17 mouse cellular contexts compared by ENCODE assay signal in the genomic region with DNA sequence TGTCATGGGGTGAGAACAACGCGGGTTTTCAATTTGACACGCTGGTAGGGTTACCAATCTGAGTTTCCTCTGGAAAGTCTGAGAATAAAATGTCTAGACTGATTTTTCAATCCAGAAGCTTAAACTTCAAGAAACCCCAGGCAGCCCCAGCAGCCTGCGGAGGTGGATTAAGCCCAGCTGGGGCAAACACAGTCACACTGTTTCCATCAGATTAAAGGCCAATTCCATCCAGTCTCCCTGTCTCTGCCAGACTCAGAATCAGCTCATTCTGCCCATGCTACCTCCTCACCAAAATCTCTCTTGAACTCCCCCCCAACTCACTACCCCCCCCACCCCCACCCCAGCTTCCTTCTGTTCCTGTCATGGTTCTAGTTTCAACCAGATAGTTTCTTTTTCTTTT.
"Had no signal": no experiment of that assay in that cellular context is flagged by ENCODE, and none has a peak within 500 bp of the region (broad histone marks: within the 10 kb centered on the region; RNA-seq: fewer than 3 reads in every experiment).

No protein-coding gene starts in this region.

- H3K27ac ChIP-seq: kidney, postnatal 0 days; limb, embryonic 12.5 days; limb, embryonic 15.5 days; liver, embryonic 14.5 days; stomach, postnatal 0 days had no signal

- DNase-seq: kidney, adult 2 months; kidney, postnatal 25 days; left cerebral cortex, postnatal 4 days; liver, postnatal 0 days; lung, embryonic 14.5 days; lung, postnatal 10 days; lung, postnatal 4 days; thymus, adult 2 months; thymus, postnatal 14 days; thymus, postnatal 4 days had no signal

- H3K9ac ChIP-seq: limb, embryonic 12.5 days; limb, embryonic 15.5 days; liver, embryonic 14.5 days; liver, postnatal 0 days; lung, embryonic 14.5 days had no signal

- H3K4me2 ChIP-seq: limb, embryonic 12.5 days; limb, embryonic 15.5 days; liver, embryonic 11.5 days; lung, embryonic 14.5 days had no signal

- H3K9me3 ChIP-seq: limb, embryonic 12.5 days; limb, embryonic 15.5 days had no signal

- H3K4me1 ChIP-seq: limb, embryonic 12.5 days; limb, embryonic 15.5 days had no signal

- ATAC-seq: intestine, postnatal 0 days; liver, postnatal 0 days had no signal

- H3K4me3 ChIP-seq: limb, embryonic 12.5 days; limb, embryonic 15.5 days had no signal

- H3K36me3 ChIP-seq: limb, embryonic 12.5 days; limb, embryonic 15.5 days had no signal

- H3K27me3 ChIP-seq: limb, embryonic 12.5 days; limb, embryonic 15.5 days had no signal
